In the genomic region with DNA sequence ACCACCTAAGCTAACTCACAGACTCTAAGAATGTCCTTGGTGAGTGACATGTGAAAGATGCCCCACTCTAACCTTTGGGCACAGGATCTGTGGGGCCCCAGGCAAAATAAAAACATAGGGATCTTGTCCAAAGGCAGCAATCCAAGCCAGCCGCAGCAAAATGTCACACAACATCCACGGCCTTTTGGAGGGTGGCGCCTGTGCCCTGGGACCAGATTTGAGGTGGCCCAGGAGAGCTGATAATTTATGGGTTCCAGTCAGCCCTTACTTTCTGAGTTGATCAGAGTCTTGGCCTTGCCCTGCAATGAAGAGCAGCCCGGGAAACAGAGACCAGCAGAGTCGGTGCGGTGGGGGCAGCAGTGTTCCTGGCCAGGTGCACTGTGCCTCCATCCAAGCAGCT, we compare ENCODE assay signal across 10 mouse cellular contexts.
"Had no signal": no experiment of that assay in that cellular context is flagged by ENCODE, and none has a peak within 500 bp of the region (broad histone marks: within the 10 kb centered on the region; RNA-seq: fewer than 3 reads in every experiment).

No protein-coding gene starts in this region.

- H3K4me3 ChIP-seq: left cerebral cortex, adult 2 months; liver, embryonic 13.5 days had no signal

- H3K9me3 ChIP-seq: liver, embryonic 13.5 days had no signal

- H3K27ac ChIP-seq: left cerebral cortex, adult 2 months; liver, embryonic 13.5 days had no signal

- DNase-seq: layer of hippocampus, postnatal 36 days; liver, embryonic 13.5 days; lung, adult 2 months; lung, postnatal 14 days; lung, postnatal 4 days; midbrain, embryonic 14.5 days; thymus, adult 18-20 months; thymus, postnatal 36 days had no signal

- H3K9ac ChIP-seq: liver, embryonic 13.5 days had no signal

- H3K4me2 ChIP-seq: liver, embryonic 13.5 days; midbrain, embryonic 11.5 days had no signal

- H3K36me3 ChIP-seq: liver, embryonic 13.5 days had no signal
